Mouse (Mus musculus) erythroblast, embryonic 14.5 days (primary cell): ENCODE measurements around the gene Creg1. TPM values are rescaled to one million over a fixed set of nuclear protein-coding genes. Genes with fewer than 3 reads are reported as not detected.

Source experiments
- H3K27me3 ChIP-seq: 2 replicates; pipeline ENCODE4 v1.6.1; 2012; ENCODE audit warnings: inconsistent platforms; ENCODE audit not compliant: control insufficient read depth
- H3K36me3 ChIP-seq: 2 replicates; pipeline ENCODE4 v1.6.1; 2012; ENCODE audit warnings: mild to moderate bottlenecking, inconsistent platforms; ENCODE audit not compliant: control insufficient read depth
- H3K4me1 ChIP-seq: 2 replicates; pipeline ENCODE4 v1.6.1; 2012; ENCODE audit warnings: inconsistent platforms; ENCODE audit not compliant: control insufficient read depth
- H3K4me3 ChIP-seq: replicated peaks from 2 replicates; pipeline ENCODE3; 2012; ENCODE audit warnings: moderate library complexity, mild to moderate bottlenecking, inconsistent platforms
- H3K9me3 ChIP-seq: 2 replicates; pipeline ENCODE4 v1.6.1; 2012; ENCODE audit warnings: low read length, inconsistent platforms, mixed read lengths; ENCODE audit not compliant: control insufficient read depth
- GATA1 ChIP-seq: IDR thresholded peaks from 2 replicates; pipeline ENCODE4 v1.6.1; 2012; ENCODE audit warnings: low read length, inconsistent platforms, mixed read lengths
- TAL1 ChIP-seq: IDR thresholded peaks from 3 replicates; pipeline ENCODE4 v1.6.1; 2012; ENCODE audit warnings: low read length, inconsistent platforms, mixed read lengths
- polyA plus RNA-seq: library from polyadenylated mRNA; stranded (reverse); fragments of >175 nt; gene quantifications from 2 replicates; pipeline ENCODE4 v1.2.3, GENCODE M21; 2012

The Creg1 gene
- polyA plus RNA-seq, 1 experiment: 54.6 TPM

- Histone ChIP-seq H3K4me3 (no peak overlapping the region), H3K27me3 (no peaks in the 10 kb centered on the region), H3K36me3 (no peaks in the 10 kb centered on the region), H3K9me3 (no peaks in the 10 kb centered on the region), H3K4me1 (no peaks in the 10 kb centered on the region; the same call in 1 of the 2 replicates)
- TF ChIP-seq GATA1 (no peak), TAL1 (no peak)
Observed at GRCm38 (mm10) chr1:165790461-165791210, 27.1 kb downstream of the Creg1 start.

GRCm38 (mm10) chr1:165791411-165791810 is 27.9 kb downstream of the Creg1 start:
- H3K36me3 ChIP-seq: no peaks in the 10 kb centered on the region
- TF ChIP-seq GATA1 (no peak), TAL1 (no peak)
- H3K4me1 ChIP-seq: no peaks in the 10 kb centered on the region; the same call in 1 of the 2 replicates
- H3K9me3 ChIP-seq: no peaks in the 10 kb centered on the region
- no peak overlapping the region for H3K4me3 ChIP-seq
- no peaks in the 10 kb centered on the region for H3K27me3 ChIP-seq

GRCm38 (mm10) chr1:165801709-165802310 is 38.3 kb downstream of the Creg1 start:
- Histone ChIP-seq H3K36me3 (no peaks in the 10 kb centered on the region), H3K27me3 (no peaks in the 10 kb centered on the region), H3K4me3 (no peak overlapping the region), H3K9me3 (no peaks in the 10 kb centered on the region), H3K4me1 (no peaks in the 10 kb centered on the region)
- no peak for TF ChIP-seq GATA1
- no peak for TF ChIP-seq TAL1

- H3K4me3 ChIP-seq: no peak overlapping the region
- no peaks in the 10 kb centered on the region for H3K27me3 ChIP-seq
- no peaks in the 10 kb centered on the region for H3K36me3 ChIP-seq
- TF ChIP-seq TAL1: no peak
- TF ChIP-seq GATA1: no peak
- no peaks in the 10 kb centered on the region for H3K4me1 ChIP-seq
- no peaks in the 10 kb centered on the region for H3K9me3 ChIP-seq
Observed at GRCm38 (mm10) chr1:165803107-165803506, 39.6 kb downstream of the Creg1 start.

GRCm38 (mm10) chr1:165804133-165804532 is 40.6 kb downstream of the Creg1 start:
- TF ChIP-seq TAL1 (no peak), GATA1 (no peak)
- no peaks in the 10 kb centered on the region for H3K9me3 ChIP-seq

GRCm38 (mm10) chr1:165810633-165811032 is 47.1 kb downstream of the Creg1 start:
- TF ChIP-seq TAL1: no peak
- TF ChIP-seq GATA1: no peak
- H3K9me3 ChIP-seq: no peaks in the 10 kb centered on the region
- H3K36me3 ChIP-seq: no peaks in the 10 kb centered on the region
- H3K4me1 ChIP-seq: peaks cover 10% of the 10 kb centered on the region
- H3K27me3 ChIP-seq: peaks cover 25% of the 10 kb centered on the region
- no peak overlapping the region for H3K4me3 ChIP-seq

More at GRCm38 (mm10) chr1:165804133-165804532, 40.6 kb downstream of the Creg1 start:
- H3K4me1 ChIP-seq: peaks cover 3% of the 10 kb centered on the region
- H3K27me3 ChIP-seq: no peaks in the 10 kb centered on the region
- no peak overlapping the region for H3K4me3 ChIP-seq
- H3K36me3 ChIP-seq: no peaks in the 10 kb centered on the region

GRCm38 (mm10) chr1:165811170-165811569 is 47.6 kb downstream of the Creg1 start:
- no peak overlapping the region for H3K4me3 ChIP-seq
- peaks cover 10% of the 10 kb centered on the region for H3K4me1 ChIP-seq
- TF ChIP-seq GATA1 (no peak), TAL1 (no peak)
- peaks cover 25% of the 10 kb centered on the region for H3K27me3 ChIP-seq
- no peaks in the 10 kb centered on the region for H3K36me3 ChIP-seq
- H3K9me3 ChIP-seq: no peaks in the 10 kb centered on the region

GRCm38 (mm10) chr1:165812775-165813174 is 49.2 kb downstream of the Creg1 start:
- no peak for TF ChIP-seq TAL1

GRCm38 (mm10) chr1:165814116-165814515 is 50.6 kb downstream of the Creg1 start:
- H3K27me3 ChIP-seq: peaks cover 28% of the 10 kb centered on the region
- H3K4me3 ChIP-seq: no peak overlapping the region
- H3K9me3 ChIP-seq: no peaks in the 10 kb centered on the region
- H3K36me3 ChIP-seq: no peaks in the 10 kb centered on the region
- TF ChIP-seq TAL1 (no peak), GATA1 (no peak)
- peaks cover 36% of the 10 kb centered on the region for H3K4me1 ChIP-seq

More at GRCm38 (mm10) chr1:165812775-165813174, 49.2 kb downstream of the Creg1 start:
- Histone ChIP-seq H3K4me3 (no peak overlapping the region), H3K9me3 (no peaks in the 10 kb centered on the region), H3K4me1 (peaks cover 25% of the 10 kb centered on the region), H3K36me3 (no peaks in the 10 kb centered on the region), H3K27me3 (peaks cover 28% of the 10 kb centered on the region)
